Comparison of ENCODE assay signal across 11 mouse cellular contexts in the genomic region with DNA sequence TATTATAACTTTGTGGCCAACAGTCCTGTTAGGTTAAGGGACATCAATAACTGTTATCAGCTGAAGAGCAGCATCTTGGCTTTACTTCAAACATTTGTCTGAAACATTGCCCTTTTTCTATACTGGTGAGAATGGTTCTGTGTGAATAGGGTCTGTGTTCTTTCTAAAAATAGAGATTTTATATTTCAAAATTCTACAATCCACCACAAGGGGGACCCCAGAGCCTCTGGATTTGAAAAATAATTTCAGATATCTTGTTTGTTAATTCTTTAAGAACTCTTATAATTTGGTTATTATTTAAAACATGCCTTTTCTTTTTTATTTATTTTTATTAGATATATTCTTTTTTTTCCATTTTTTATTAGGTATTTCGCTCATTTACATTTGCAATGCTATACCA. TPM values are rescaled to one million over a fixed set of nuclear protein-coding genes. Genes with fewer than 3 reads are reported as not detected.
A peak's percentile ranks its signal among the peaks of the same experiment; 100 is the strongest.
DNase-seq lines count a peak whose midpoint lies in the region; TF ChIP-seq lines count a peak whose summit lies in the region.
"Had no signal": no experiment of that assay in that cellular context is flagged by ENCODE, and none has a peak within 500 bp of the region (broad histone marks: within the 10 kb centered on the region; RNA-seq: fewer than 3 reads in every experiment).

No protein-coding gene starts in this region.

- TF ChIP-seq POLR2A in cerebellum, adult 2 months (IDR thresholded peaks at IDR 0.05; ENCODE audit: borderline replicate concordance, insufficient read depth, low read length) = no peak

- H3K27ac ChIP-seq in cerebellum, adult 2 months (ENCODE audit: insufficient read depth, low read length) = no peak overlapping the region
- H3K27ac ChIP-seq: embryonic facial prominence, embryonic 15.5 days; heart, embryonic 13.5 days had no signal

- H3K27me3 ChIP-seq in cerebellum, adult 2 months (ENCODE audit: control insufficient read depth, insufficient read depth, low read length) = no peaks in the 10 kb centered on the region
- H3K27me3 ChIP-seq: embryonic facial prominence, embryonic 15.5 days; heart, embryonic 13.5 days had no signal

- H3K4me1 ChIP-seq in cerebellum, adult 2 months (ENCODE audit: control insufficient read depth, insufficient read depth, low read length) = no peaks in the 10 kb centered on the region
- H3K4me1 ChIP-seq: embryonic facial prominence, embryonic 15.5 days; heart, embryonic 13.5 days had no signal

- no peak overlapping the region for H3K4me3 ChIP-seq in cerebellum, adult 2 months (replicated peaks; ENCODE audit: insufficient read depth, low read depth, low read length)
- H3K4me3 ChIP-seq: embryonic facial prominence, embryonic 15.5 days; heart, embryonic 13.5 days had no signal

- no peak for DNase-seq in cerebellum, adult 2 months
- DNase-seq in cerebellum, postnatal 4 days (ENCODE audit: low spot score in 2 of 2) = no peak
- peak; percentile 29 for DNase-seq in kidney, adult 9 months
- no peak for DNase-seq in kidney, adult 11 months
- peak; percentile 29 for DNase-seq in retina, embryonic 14.5 days (ENCODE audit: low spot score)
- no peak for DNase-seq in retina, postnatal 1 day
- DNase-seq in embryo, embryonic 11 days = no peak
- no peak for DNase-seq in layer of hippocampus, postnatal 25 days (ENCODE audit: extremely low spot score in 1 of 2, low spot score in 1 of 2)
- DNase-seq: layer of hippocampus, adult 9-11 months had no signal

- 0 out of 2 replicates have a peak, but pooled peaks have one; percentile 8 for TF ChIP-seq CTCF in cerebellum, adult 2 months (IDR thresholded peaks at IDR 0.05; ENCODE audit: borderline replicate concordance, insufficient read depth, low read depth, low read length)

- 96% methylated on average over 1 of the region's 1 CpGs for WGBS in cerebellum, adult 2 months

RNA-seq across cellular contexts. Expression of gene Tmem168, which starts 42.2 kb away (rescaled TPM):
- polyA plus RNA-seq in cerebellum, adult 2 months (2012; rRNA removed) = 9.0 and 9.3 TPM in 2 replicates
- total RNA-seq in layer of hippocampus, postnatal 25 days (2021) = 10 to 100 TPM; 14.3 to 15.2 TPM

Comparison
In these comparisons a context has a peak if more than half of its experiments do, and no peak if none do; other contexts are left out.
1. DNase-seq: peak in kidney, adult 9 months (single experiment) and retina, embryonic 14.5 days (single experiment); none in cerebellum, adult 2 months (0 of 2), cerebellum, postnatal 4 days (0 of 2), kidney, adult 11 months (single experiment), retina, postnatal 1 day (single experiment), embryo, embryonic 11 days (single experiment) and layer of hippocampus, postnatal 25 days (0 of 2).